Mouse (Mus musculus) cerebellum, adult 9-10 months (tissue): ENCODE results near the gene Lilra5.
A peak's percentile ranks its signal among the peaks of the same experiment; 100 is the strongest.
"Not testable (repeated sequence)": the region's sequence is repeated elsewhere in the genome, so short reads cannot be mapped to it uniquely, and the experiment has no call there.

Experiments used
- DNase-seq: peaks from one replicate; pipeline ENCODE4 v3.0.0; 2022

Lilra5 gene

DNA sequence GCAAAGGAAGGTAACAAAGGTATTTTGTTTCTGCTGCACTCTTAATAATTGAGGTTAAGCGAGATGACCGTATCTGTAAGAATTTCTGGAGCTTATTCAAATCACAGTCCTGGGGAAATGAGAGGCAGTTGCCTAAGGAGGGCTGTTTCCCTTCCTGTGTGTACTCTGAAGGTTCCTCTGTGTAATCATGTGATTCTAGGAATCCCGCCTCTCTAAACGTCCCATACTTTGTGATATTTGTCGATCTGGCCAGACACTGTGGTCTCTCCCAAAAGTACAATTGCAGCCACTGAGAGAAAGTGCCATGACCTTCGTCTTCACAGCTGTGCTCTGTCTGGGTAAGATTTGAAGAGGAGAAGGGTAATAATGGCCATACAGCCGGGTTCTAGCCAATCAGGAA is at the start of gene Lilra5:
Gene Lilra5 (plus strand): TSS at position 301 of the 400 bp plus-strand sequence.
- DNase-seq, result no peak

DNA sequence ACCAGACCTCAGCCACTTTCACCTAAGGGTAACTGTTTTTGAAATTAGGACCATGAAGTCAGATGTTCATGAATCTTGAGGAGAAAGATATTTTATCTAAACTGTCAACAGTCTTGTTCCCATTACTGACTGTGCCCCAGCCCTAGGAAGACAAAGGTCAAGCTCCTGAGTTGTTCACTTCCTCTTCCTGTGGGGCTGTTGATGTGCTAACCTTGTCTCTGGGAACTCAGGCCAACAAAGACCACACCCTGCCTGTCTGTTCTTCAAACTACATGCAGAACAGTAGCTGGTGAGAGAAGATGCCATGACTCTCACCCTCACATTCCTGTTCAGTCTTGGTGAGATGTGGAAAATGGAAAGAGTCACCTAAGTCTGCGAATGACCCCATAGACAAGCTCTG is 30.4 kb upstream of the Lilra5 start:
- DNase-seq, result no peak

DNA sequence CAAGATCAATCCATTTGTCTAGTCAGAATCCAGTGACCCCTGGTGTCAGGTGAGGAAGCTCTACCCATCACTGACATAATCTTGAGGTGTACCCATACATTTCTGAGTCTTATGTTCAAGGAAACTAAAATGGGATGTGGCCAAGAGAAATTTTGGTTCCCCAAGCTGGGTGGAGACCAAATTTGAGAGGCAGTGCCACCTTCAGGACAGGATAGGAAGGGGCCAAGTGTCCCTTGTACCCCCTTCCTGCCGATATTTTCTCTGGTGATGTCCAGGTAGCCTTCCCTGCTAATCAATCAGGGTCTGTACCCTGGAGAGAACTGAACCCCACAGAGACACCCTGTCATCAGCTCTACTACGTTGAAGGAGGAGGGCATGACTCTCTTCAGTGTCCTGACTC is 28.9 kb upstream of the Lilra5 start:
- DNase-seq, result no peak

- not testable (repeated sequence) for DNase-seq
These were observed 24.1 kb upstream of the Lilra5 start for GRCm38 (mm10) chr7:4213436-4213835.

DNA sequence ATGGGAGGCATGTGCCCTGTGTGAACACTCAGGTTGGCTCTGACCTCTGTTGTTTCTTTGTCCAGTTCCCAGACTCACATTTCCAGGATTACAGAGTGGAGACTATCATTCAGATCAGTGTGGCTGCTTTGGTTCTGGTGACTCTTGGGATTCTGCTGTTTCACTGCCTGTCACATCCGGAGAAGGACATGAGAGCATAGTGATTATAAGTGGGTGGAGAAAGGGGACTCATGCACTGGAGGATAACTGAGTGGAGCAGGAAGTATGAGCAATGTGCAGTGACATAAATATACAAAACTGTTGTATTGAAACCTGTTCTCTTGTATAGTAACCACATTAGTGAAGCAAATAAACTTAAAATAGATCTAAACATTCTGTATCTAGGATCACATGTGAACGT is 22.2 kb upstream of the Lilra5 start:
- DNase-seq, result no peak

DNA sequence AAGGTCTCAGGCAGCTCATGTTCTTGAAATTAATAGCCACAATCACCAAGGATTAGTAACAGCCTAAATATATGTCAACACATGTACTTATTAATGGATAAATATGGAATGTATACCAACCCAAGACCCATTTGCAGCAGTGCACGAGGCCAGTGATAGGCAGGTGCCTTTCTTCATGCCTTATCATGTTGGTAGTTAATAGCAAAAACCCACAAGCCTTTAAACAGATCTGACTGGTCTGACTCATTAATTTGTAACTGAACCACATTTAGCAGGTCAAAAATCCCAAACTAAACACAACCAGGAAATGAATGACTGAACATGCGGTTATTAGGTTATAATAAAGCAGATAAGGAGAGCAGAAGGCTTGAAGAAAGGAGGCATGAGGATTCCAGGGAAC is 21.7 kb upstream of the Lilra5 start:
- no peak for DNase-seq

- DNase-seq, result no peak
These were observed 2.0 kb upstream of the Lilra5 start for GRCm38 (mm10) chr7:4235536-4235935.

- DNase-seq, result no peak
These were observed 1.6 kb downstream of the Lilra5 start for GRCm38 (mm10) chr7:4239038-4239721.

DNA sequence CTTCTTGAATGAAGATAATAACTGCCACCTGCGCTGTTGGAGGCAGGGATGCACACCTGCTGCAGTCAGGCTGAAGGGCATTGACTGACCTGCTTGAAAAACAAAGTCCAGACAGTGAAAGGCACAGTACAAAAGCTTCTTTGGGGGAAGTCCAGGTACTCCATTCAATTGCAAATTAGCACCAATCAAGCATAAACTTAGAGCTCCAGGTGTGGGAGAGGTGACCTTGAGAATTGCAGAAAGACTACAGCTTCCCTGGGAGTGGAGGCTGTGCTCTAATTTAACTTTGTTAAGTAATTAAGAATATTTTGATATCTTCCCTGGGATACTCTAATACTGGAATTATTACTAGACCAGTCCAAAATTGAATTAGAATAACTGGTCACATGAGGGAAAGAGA is 13.7 kb downstream of the Lilra5 start:
- DNase-seq, result peak; percentile 5

DNA sequence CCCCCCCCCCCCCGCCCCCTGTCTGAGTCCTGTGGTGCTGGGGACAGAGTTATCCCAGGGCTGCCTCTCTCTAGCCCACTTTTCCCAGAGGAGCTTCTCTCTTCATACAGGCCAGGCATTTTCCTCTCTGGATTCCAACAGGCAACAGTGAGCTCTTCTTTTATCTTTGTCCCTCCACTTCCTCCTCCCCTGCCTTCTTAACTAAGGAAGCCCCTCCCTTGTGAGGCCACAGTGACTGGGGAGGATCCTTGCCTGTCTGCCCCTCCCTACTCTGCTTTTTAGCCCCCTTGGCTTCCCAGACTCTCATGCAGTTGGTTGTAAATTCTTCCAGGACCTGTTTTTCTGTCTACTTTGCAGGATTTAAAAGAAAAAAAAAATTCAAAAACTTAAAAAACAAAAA is 18.5 kb downstream of the Lilra5 start:
- not testable (repeated sequence) for DNase-seq

DNA sequence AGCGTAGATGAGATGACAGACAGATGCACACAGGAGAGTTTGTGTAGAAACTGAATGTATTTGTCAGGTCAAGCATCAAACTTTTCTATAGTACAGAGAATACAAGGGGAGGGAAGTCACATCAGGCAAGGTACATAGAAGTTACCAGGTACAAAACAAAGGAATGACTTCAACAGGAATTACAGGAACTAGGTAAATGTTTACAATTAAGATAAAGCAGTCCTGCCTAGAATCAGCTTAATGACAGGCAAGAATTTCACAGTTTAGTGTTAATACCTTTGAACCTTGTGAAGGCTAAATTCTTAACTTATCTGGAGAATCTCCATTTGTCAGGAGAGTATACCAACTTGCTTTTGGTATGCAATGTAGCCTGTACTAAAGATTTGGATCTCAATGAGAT is 23.0 kb downstream of the Lilra5 start:
- DNase-seq, result not testable (repeated sequence)

DNA sequence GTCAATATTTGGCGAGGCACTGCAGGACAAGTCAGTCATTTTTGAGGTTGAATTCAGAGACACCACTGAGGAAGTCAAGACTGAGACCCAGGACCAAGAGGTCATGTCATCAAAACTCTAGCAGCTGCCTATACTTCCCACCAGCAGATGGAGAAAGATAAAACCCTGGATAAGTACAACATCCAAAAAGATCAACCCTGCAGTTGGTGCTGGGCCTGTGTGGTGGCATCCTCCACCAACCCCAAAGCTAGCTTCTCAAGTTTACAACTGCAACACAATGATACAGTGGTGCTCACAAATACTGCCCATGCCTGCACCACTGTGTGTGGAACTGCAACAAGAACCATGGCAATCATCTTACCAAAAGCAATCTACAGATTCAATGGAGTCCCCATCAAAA is 34.6 kb downstream of the Lilra5 start:
- DNase-seq, result not testable (repeated sequence)

GRCm38 (mm10) chr7:4273874-4274273 is 36.3 kb downstream of the Lilra5 start:
- DNase-seq, result not testable (repeated sequence)

GRCm38 (mm10) chr7:4275500-4275899 is 37.9 kb downstream of the Lilra5 start:
- DNase-seq, result not testable (repeated sequence)

GRCm38 (mm10) chr7:4292638-4293037 is 55.1 kb downstream of the Lilra5 start:
- no peak for DNase-seq
